Mouse (Mus musculus): ENCODE results near the gene C1qtnf4. TPM values are rescaled to one million over a fixed set of nuclear protein-coding genes. Genes with fewer than 3 reads are reported as not detected.

The C1qtnf4 gene
- total RNA-seq (2021) = 100 to 1,000 TPM; 195 to 200 TPM

DNA sequence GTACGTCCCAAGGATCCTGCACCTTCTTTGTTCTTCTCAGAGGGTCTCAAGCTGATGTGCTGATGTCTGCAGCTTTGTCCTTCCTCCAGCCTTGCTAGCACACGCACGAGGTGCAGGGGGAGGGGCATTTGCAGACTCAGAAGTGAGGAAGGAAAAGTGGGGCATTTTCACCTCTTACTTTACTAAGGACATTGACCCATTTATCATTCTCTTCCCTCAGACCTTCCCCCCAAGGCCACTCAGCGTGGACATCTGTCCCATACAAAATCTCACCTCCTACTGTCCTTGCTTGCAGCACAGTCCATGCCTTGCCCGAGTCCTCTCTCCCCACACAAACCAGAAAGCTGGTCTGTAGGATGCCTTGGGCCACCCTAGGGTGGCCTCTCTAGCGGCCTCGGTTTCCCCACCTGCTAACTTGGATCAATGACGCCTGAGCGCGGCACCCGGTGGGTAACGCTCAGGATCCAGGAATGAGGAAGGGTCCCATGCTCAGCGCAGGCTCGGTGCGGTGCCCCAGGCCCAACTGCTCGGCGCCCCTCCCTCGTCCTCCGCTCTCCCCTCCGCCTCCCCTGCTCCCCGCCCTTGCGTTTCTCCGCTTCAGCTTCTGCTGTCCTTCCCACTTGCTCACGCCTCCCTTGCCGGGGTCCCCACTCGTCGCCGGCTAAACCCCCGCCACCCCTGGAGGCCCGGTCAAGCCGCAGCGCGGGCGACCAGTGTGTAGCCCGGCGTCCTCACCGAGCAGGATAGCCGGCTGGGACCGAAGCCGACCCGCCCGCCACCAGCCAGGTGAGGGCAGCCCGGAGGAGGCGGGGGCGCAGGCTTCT is at the start of gene C1qtnf4:
TSS of gene C1qtnf4 (plus strand) at position 643 of the 824 bp plus-strand sequence.
- DNase-seq = peak; percentile 53 to 56

DNA sequence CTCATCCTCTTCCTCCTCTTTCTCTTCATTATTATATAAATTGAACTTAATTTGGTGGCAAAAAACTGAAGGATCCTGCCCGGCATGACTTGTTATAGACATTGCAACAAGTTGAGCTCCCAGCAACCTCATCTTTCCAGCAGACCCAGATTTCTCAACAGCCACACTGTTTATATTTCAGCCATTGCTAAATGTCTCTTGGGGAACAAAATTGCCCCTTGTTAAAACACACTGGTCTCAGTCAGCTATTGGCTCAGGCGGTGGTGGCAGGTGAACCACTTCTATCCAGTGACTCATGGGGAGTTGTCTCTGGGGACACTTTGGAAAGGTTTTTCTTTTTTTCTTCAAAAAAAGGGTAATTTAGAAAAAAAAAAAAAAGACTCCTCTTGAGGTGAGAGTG is 47.0 kb upstream of the C1qtnf4 start:
- DNase-seq = no peak

DNA sequence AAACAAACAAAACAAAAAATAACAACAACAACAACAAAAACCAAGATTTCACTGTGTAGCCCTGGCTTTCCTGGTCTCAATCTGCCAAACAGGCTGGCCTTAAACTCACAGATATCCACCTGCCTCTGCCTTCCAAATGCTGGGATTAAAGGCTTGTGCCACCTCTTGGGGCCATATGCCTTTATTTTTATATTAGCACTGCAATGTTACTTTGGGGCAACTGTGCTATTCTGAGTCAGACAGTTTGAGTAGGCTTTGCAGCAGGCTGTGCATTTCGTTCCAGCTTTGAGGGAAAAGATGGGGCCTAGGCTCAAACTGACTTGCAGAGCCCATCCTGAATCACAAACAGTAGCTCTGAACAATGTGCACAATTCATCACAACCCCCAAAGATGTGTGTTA is 42.0 kb upstream of the C1qtnf4 start:
- peak; percentile 28 to 31 for DNase-seq

DNA sequence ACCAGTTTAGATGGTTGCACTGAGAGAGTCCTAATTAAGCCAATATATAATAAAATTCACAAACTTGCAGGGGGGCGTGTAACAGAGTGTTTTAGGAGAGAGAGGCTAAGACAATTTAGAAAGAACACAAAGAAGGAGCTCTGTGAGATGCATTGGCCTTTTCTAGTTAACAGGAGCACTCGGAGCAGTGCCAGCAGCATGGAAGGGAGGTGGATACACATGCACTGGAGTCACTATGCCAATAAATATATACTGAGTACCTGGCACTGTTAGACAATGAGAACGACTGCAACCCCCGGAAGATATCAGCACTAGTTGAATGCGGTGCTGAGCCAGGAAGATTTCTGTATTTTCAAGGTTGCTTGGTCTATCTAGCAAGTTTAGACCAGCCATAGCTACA is 41.4 kb upstream of the C1qtnf4 start:
- no peak for DNase-seq

DNA sequence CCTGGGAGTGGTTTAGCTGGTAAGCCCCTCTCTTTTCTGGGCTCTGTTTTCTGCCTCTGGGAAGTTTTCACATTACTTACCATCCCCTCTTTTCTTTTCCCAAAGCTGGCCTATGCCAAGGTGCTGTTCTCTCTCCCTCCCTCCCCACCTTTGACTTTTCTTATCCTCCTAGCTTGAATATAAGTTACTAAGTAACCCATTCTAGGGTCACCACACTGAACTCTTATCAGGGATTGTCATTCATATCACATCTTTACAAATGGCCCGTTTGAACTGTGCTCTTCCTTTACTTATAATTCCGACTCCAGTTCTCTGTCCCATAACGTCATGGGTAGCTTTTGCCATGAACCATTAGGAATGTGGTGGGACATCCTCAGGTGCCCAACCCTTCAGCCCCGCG is 40.4 kb upstream of the C1qtnf4 start:
- DNase-seq = no peak

DNA sequence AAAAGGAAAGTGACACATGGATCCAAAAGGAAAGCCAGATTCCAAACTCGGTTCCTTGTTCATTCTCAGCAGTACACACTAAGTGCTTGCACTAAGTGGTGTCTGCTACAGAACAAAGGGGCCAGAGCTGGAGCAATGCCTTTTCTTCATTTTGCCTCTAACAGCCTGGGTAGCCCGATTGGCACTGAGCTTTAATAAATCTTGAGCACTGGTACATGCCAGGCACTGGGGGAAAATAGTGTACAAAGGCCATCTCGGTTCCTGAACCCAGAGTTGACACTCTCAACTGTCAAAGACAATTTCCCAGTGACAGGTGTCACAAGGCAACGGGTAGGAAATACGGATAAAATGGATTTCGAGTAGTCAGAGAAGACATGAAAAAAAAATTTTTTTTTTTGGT is 39.5 kb upstream of the C1qtnf4 start:
- DNase-seq = no peak

DNA sequence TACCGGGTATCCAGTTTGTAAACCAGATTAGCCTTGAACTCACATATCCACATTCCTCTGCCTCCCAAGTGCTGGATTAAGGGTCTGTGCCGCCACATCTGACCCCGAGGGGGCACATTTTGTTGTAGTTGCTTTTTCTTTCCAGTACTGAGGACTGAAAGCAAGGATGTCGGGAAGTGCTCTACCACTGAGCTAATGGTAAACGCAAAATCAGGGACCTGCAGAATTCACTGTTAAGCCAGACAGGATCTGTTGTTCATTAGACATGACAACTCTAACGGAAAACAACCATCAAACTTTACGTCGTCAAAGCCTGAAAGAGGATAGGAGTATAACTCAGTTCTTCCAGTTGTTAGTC is 39.1 kb upstream of the C1qtnf4 start:
- no peak for DNase-seq

DNA sequence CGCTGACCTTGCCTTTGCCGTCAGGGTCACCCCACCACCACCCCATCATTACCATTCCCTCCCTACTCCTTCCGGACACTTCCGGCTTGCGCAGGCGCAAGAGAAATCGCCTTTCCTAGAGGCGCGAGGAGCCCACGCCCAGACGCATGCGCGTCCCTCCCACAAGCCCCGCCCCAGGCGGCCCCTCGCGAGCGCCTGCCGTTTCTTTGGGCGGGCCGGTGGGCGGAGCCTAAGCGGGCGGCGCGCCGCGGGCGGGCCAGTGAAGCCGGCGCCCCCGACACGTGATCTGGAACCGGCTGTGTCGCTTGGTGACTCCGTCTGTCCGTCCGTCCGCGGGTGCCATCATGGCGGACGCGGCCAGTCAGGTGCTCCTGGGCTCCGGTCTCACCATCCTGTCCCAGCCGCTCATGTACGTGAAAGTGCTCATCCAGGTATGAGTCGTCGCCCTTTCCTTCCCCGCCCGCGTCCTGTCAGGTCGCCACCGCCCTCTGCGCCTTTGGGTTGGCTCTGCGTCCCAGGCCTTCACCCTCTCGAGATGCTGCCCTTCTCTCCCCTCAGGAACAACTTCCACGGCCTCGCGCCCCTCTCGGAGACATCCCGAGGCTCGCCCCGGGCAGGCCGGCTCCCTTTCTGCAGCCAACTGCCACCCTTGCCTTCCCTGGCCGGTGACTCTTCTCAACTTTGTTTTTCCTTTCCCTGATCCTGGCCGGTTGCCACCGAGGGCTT is 38.5 kb upstream of the C1qtnf4 start, which contains the start of gene Mtch2:
TSS of gene Mtch2 (plus strand) at position 201 of the 726 bp plus-strand sequence.
- peak; percentile 98 for DNase-seq

DNA sequence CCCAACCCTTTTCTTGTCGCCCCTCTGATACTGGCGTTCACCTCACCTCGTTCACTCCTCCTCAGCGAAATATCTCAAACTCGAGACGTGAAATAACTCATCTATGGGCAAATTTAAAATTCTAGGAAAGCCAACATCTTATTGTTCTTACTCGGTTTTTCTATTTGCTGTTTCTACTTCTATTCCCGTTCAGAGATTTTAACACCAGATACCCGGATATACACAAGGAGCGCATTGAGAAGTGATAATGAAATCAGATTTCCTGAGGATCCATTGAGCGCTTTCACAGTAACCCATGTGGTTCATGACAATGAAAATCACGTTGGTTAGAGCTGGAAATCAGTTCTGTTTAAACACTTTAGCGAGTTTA is 38.0 kb upstream of the C1qtnf4 start:
- DNase-seq = no peak

DNA sequence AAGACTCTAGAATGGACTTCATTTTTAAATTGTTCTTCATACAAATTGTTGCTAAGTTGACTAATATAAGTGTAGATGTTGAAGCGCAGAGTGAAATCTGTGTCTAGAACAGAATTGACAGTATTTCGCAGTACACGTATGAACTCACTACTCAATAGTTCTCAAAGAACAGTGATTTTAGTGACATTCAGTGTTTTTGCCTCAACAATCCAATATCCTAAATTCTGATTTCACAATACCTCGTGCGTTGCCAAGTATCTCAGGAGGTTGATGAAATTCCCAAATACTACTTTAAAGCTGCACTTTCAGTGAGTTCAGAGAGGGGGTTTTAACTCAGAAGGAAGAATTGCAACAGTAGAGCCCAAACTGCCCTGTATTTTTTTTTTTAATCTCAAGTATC is 37.3 kb upstream of the C1qtnf4 start:
- no peak for DNase-seq

DNA sequence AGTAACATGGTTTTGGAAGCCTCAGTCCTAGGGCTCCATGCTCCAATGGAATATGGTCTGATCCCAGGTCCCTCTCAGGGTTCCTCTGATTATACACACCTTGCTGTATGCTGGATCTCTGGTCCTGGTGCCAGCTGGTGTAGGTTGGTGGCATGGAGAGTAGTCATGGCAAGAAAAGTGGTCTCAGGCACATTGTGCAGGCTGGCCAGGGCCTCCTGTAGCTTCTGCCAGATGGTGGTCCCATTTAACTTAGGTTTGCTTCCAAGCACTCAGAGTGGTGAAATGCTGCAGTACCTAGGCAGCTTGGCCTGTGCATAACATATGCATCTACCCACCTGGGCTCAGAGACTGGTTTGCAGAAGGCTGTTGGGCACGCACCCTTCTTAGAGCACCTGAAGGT is 35.3 kb upstream of the C1qtnf4 start:
- DNase-seq = no peak

DNA sequence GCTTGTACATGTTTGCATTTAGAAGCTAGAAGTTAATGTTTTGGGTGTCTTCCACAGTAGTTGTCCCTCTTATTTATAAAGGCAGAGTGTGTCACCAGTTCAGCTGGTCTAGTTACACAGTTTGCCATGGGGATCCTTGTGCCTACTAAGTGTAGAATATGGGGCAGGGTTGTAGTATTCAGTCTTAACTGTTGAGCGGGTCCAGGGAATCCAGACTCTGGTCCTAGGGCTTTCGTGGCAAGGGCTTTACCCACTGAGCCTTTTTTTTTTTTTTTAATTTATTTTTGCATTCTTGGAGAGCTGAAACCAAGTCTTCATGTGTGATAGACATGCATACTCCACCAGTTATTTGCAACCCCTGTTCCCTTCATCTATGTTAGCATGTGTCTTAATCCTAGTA is 24.2 kb upstream of the C1qtnf4 start:
- DNase-seq = no peak

DNA sequence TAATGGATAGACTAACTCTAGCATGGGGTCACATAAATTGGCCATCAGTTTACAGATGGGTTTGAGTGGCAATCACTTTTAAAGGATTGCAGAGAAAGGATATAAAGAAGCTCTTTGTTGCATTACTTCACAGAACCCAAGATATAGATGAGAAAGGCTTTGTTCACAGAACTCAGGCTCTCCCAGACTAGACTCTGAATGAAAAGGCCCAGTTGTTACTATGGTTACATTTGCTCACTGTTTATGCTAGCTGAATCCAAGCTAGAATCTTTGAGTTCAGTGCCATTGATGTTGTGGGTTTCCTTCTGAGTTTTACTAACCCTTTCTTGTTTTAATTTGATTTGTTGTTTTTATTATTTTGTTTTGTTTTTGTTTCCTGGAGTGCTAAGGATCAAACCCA is 21.5 kb upstream of the C1qtnf4 start:
- no peak for DNase-seq

DNA sequence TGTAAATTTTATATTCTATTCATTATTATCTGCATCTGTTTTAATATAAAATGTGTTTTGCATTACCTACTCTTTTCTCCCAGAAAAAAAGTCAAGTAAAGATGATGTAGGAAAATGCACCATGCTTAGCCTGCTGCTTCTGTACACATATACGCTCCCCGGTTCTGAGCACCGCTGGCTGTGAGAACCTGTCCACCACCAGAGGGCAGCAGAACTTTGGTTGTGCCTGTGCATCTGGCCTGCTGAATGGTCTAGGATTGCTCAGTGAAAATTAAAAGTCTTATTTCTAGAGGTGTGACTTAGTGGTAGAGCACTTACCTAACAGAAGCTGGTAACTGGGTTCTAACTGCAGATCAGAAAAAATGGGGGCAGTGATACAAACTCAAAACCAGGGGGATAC is 19.1 kb upstream of the C1qtnf4 start:
- DNase-seq = peak; percentile 80 to 84

DNA sequence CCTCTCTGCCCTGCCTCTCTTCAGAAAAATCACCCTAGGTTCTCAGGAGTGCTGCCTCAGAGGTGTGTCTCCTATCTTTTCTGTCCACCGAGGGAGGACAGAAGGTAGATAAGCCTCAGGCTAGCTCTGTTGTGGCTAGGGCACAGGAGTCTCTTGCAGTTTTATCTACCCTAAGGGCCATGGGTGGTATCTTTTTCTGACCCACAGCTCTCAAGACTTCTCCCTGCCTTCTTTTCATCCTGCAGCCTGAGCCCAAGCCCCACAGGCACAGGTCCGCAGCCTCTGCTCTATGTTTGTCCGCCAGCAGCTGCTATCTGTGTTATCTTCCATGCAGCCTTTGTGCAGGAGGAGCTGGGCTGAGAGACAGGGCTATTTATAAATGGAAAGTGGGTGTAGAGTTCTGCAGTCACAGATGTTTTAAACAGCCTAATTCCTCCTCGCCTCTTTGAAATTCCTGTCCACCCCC is 15.5 kb upstream of the C1qtnf4 start:
- no peak for DNase-seq

DNA sequence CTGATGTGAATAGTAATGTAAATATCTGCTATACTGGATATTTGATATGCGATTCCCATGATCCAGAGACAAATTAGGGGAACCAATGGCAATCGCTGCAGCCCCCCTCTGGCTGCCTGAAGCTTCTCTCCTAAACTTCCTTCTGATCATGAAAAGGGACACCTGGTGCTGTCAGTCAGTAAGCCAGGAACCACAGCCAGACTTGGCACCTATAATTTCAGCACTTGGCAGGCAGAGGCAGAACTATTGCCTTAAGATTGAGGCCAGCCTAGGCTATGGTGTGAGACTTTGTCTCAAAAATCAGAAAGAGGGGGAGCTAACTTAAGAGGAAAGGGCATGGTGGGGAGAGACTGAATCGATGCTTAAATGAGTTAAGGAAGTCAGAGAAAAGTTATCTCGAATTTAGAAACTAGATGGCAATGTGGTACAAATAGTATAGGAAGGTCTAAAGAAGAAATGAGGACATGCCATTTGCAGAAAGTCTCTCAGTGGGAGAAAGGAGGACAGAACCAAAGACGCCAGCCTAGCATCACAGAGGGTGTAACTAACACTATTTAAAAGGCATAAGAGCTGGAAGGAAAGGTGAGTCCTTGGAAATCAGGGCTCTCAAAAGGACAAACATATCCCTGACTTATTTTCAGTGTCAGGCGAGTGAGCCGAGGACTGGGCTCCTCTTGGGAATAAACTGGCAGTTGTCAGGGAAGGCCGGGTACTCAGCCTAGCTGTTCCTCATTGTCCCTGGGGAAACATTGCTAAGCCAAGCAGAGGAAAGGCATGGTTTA is 14.3 kb upstream of the C1qtnf4 start:
- DNase-seq = no peak

DNA sequence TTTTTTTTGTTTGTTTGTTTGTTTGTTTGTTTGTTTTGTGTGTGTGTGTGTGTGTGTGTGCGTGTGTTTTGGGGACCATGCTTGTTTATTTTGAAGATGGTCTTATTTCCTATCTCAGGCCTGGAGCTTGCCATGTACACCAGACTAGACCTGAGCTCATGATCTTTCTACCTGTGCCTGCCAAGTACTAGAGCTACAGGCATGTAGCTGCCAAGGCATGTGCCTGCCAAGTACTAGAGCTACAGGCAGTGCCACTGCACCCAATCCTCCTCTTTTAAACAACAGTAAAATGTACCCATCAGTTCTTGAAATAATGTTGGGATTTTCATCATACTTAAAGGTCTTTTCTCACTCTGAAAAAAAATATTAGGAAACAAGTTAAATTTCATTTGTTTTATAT is 11.6 kb upstream of the C1qtnf4 start:
- DNase-seq = no peak

DNA sequence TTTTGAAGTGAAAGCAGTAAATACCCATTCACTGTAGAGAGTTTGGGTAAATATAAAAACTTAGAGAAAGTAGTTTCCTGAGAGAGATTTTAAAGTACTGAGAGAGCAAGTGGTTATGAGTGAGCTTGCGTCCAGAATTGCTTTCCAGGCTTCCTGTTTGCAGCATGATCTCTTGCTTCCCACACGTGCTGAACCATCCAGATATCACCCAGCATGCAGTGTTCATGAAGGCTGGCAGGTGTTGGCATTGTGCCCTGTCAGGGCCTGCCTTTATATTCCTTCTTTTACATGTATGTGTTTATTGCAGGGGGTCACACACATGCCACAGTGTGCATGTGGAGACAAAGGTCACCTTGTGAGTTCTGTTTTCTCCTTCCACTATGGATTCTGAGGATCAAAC is 10.4 kb upstream of the C1qtnf4 start:
- DNase-seq = no peak

DNA sequence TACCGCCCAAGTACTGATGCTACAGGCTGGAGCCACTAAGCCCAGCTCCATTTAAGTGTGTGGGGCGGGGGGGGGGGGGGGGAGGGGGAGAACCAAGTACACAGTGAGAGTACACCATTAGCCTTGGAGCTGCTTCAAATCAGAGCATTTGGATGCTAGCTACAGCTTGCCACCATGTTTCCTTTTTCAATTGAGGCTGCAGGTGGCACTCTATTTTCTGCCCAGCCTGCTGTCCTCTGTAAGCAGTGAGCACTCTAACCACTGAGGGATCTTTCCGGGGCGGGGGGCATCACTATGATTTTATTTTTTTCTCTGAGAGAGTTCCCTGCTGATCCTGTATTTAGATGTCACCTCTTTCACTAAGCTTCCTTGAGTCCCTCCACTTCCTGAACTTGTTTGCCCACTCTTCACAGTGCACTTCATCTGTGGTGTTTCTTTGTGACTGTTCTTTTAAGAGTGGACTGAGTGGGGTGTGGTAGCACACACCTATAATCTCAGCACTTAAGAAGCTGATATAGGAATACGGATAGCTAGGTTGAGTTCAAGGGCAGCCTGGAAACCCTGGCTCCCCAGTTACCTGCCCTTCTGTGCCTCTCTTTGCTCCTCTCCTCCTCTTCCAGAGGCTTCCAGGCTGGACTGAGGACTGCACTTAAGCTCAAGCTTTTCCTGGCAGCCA is 7.9 kb upstream of the C1qtnf4 start:
- DNase-seq = no peak

DNA sequence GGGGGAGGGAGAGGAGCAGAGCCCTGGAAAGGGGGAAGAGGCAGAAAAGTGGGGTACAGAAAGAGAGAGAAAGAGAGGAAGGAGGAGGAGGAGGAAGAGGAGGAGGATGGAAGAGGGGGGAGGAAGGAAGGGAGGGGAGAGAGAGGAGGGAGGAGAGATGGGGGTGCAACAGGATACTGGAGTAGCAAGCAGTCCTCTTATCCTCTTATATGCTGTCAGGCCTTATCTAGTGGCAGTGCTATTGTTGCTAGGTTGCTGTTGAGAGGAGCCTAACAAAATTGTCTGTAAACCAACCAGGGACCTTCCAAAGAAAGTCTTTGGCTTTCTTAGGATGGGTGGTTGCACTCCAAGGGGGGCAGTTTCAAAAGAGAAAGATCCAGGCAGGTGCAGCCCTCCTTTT is 6.2 kb upstream of the C1qtnf4 start:
- DNase-seq = no peak

DNA sequence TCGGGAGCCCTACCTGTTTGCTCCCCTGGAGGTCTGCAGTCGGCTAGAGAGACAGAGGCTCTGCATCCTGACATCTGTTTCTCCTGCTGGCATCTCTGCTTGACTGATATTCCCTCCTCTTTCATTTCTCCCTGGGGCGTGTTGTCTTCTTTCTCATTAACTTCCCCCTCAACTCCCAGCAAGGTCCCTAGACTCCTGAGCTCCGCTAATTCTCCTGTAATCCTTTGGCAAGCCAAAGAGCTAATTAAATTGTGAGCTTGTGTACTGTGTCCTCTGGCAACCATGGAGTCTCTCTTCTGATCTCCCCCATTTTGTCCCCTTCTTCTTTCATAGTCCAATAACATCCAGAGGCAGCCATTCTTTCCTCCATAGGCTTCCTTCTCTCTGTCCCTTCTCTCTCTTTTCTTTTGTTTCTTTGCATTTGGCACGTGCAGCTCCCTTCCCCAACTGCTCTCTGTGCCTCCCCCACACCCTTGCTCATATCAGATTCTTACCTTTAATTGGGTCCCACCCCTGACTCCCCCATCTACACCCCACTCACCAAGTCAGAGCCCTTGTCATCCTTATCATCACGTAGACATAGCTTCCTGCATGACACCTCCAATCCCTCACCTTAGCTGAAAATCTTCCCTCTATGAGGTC is 5.4 kb upstream of the C1qtnf4 start:
- DNase-seq = no peak

DNA sequence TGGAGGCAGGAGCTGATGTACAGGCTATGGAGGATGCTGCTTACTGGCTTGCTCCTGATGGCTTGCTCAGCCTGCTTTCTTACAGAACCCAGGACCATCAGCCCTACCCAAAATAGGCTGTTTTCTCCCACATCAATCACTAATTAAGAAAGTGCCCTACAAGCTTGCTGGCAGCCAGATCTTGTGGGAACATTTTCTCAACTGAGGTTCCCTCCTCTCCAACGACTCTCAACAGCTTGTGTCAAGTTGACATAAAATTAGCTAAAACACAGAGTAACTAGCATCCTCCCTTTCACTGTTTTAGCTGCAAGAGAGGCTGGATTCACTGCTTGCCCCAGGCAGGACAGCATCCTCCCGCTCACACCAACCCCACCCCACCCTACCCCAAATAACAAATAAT is 3.8 kb upstream of the C1qtnf4 start:
- no peak for DNase-seq
